Mouse (Mus musculus) C2C12 (cell line): Measurements from ENCODE around the gene Tfr2.

Source experiments
- CEBPB ChIP-seq: IDR thresholded peaks from one replicate; pipeline ENCODE4 v1.6.1; 2011; ENCODE audit warnings: low read depth, mild to moderate bottlenecking, control low read depth, moderate library complexity
- CTCF ChIP-seq: IDR thresholded peaks from one replicate; pipeline ENCODE4 v1.5.1; 2011; ENCODE audit not compliant: control insufficient read depth, insufficient read depth, insufficient read length
- MAX ChIP-seq: IDR thresholded peaks from one replicate; pipeline ENCODE4 v1.6.1; 2011; ENCODE audit warnings: mild to moderate bottlenecking, control low read depth
- MYOD1 ChIP-seq: IDR thresholded peaks from one replicate; pipeline ENCODE4 v1.6.1; 2011; ENCODE audit warnings: low read depth; ENCODE audit not compliant: control insufficient read depth, insufficient read length
- MYOG ChIP-seq: IDR thresholded peaks from one replicate; pipeline ENCODE4 v1.6.1; 2011; ENCODE audit not compliant: control insufficient read depth, insufficient read length; ENCODE audit errors: extremely low read depth
- USF1 ChIP-seq: IDR thresholded peaks from one replicate; pipeline ENCODE4 v1.6.1; 2011; ENCODE audit warnings: low read depth, mild to moderate bottlenecking, control low read depth, moderate library complexity

DNA sequence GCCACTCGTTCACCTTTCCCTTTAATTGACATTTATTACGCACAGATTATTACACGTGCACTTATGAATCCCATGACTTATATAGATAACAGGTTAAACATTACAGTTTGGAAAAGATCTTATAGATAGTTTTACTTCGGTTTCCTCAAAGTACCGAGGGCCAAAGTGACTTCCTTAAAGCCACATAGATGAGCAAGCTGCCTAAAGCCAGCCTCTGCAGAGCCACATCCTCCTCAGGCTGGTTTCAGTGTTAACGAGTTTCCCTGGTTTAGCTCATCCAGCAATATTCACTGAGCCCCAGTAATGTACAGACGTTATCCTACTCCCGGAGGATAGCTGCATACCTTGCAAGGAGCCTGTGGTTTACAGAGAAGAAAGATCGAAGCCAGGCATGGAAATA lies 34.3 kb upstream of the Tfr2 start:
- no peak for TF ChIP-seq CTCF
- TF ChIP-seq CEBPB = no peak
- no peak for TF ChIP-seq USF1
- no peak for TF ChIP-seq MAX
- TF ChIP-seq MYOG = no peak
- no peak for TF ChIP-seq MYOD1
